Mouse (Mus musculus) hindbrain, embryonic 14.5 days (tissue): ENCODE measurements around the gene Rhox4e. TPM values are rescaled to one million over a fixed set of nuclear protein-coding genes. Genes with fewer than 3 reads are reported as not detected.
"Not testable (repeated sequence)": the region's sequence is repeated elsewhere in the genome, so short reads cannot be mapped to it uniquely, and the experiment has no call there.

Source experiments
- ATAC-seq: fragments of 200-750 bp; cut with Nextera tagmentation; 2 replicates; pipeline ENCODE4 v1.8.0; 2017; ENCODE audit warnings: moderate number of reproducible peaks, mild to moderate bottlenecking, moderate TSS enrichment, moderate library complexity; ENCODE audit not compliant: low FRiP score
- DNase-seq: peaks from one replicate; pipeline ENCODE4 v3.0.0-alpha.2; 2015; ENCODE audit warnings: low spot score
- H3K27ac ChIP-seq: fragments of 300-500 bp; sonication (generic); 2 replicates; pipeline ENCODE4 v1.5.1; 2014; ENCODE audit warnings: mild to moderate bottlenecking, moderate library complexity
- H3K27me3 ChIP-seq: fragments of 300-500 bp; sonication (generic); 2 replicates; pipeline ENCODE4 v1.6.1; 2014; ENCODE audit warnings: mild to moderate bottlenecking, low read length, mixed read lengths; ENCODE audit not compliant: control insufficient read depth, insufficient read depth
- H3K36me3 ChIP-seq: fragments of 300-500 bp; sonication (generic); replicated peaks from 2 replicates; pipeline ENCODE4 v1.6.1; 2014; ENCODE audit not compliant: control insufficient read depth, insufficient read depth
- H3K4me1 ChIP-seq: fragments of 300-500 bp; sonication (generic); replicated peaks from 2 replicates; pipeline ENCODE4 v1.6.1; 2014; ENCODE audit warnings: antibody characterized with exemption, low read length, mixed read lengths; ENCODE audit not compliant: control insufficient read depth, insufficient read depth
- H3K4me2 ChIP-seq: fragments of 300-500 bp; sonication (generic); replicated peaks from 2 replicates; pipeline ENCODE4 v1.6.1; 2014; ENCODE audit warnings: mild to moderate bottlenecking, moderate library complexity
- H3K4me3 ChIP-seq: fragments of 300-500 bp; sonication (generic); replicated peaks from 2 replicates; pipeline ENCODE4 v1.5.1; 2014; ENCODE audit warnings: mild to moderate bottlenecking, low read length
- H3K9ac ChIP-seq: fragments of 300-500 bp; sonication (generic); 2 replicates; pipeline ENCODE4 v1.6.1; 2014
- H3K9me3 ChIP-seq: fragments of 300-500 bp; sonication (generic); 2 replicates; pipeline ENCODE4 v1.6.1; 2016; ENCODE audit warnings: low read length; ENCODE audit not compliant: control insufficient read depth
- WGBS: fragments of 180-500 bp; shearing (Covaris S2); extraction: QIAGEN DNeasy Blood & Tissue Kit; methylation state at CpG from one replicate; pipeline ENCODE4 v1.1.7; 2014; 5-methylcytosine and 5-hydroxymethylcytosine counted together
- polyA plus RNA-seq: library from polyadenylated mRNA; unstranded; fragments of >200 nt; fragmentation: Nextera tagmentation; extraction: Ambion mirVana; gene quantifications from 2 replicates; pipeline ENCODE4 v1.2.1, GENCODE M21; 2014

Rhox4e gene
- not detected in 2 replicates for polyA plus RNA-seq

GRCm38 (mm10) chrX:37557112-37557511, at the start of gene Rhox4e:
Rhox4e (plus strand) TSS chrX:37557412.
- WGBS, result 99% methylated on average over 9 of the region's 18 CpGs
- ATAC-seq, H3K27ac ChIP-seq, H3K4me3 ChIP-seq, H3K36me3 ChIP-seq, H3K9ac ChIP-seq, H3K9me3 ChIP-seq, H3K4me1 ChIP-seq, H3K27me3 ChIP-seq, H3K4me2 ChIP-seq, DNase-seq: not testable (repeated sequence)

GRCm38 (mm10) chrX:37514059-37514458, 43.2 kb upstream of the Rhox4e start, which contains the start of gene Rhox4d:
Rhox4d (plus strand) TSS chrX:37514359.
- not testable (repeated sequence) for H3K9me3 ChIP-seq, H3K4me3 ChIP-seq, ATAC-seq, H3K27me3 ChIP-seq, H3K36me3 ChIP-seq, H3K27ac ChIP-seq, H3K9ac ChIP-seq, H3K4me1 ChIP-seq, DNase-seq, H3K4me2 ChIP-seq
- WGBS, result 96% methylated on average over 12 of the region's 18 CpGs

GRCm38 (mm10) chrX:37530152-37530551, 27.1 kb upstream of the Rhox4e start, which contains the start of gene Rhox2e:
Rhox2e (plus strand) TSS chrX:37530452.
- not testable (repeated sequence) for DNase-seq, H3K36me3 ChIP-seq, H3K4me2 ChIP-seq, H3K4me1 ChIP-seq, H3K27me3 ChIP-seq, ATAC-seq, H3K9ac ChIP-seq, H3K4me3 ChIP-seq, H3K27ac ChIP-seq, H3K9me3 ChIP-seq
- 89% methylated on average over 2 of the region's 8 CpGs for WGBS

GRCm38 (mm10) chrX:37541719-37542118, 15.5 kb upstream of the Rhox4e start, which contains the start of gene Rhox3e:
Rhox3e (plus strand) TSS chrX:37542019.
- H3K4me1 ChIP-seq, H3K27me3 ChIP-seq, H3K4me2 ChIP-seq, ATAC-seq, H3K27ac ChIP-seq, H3K4me3 ChIP-seq, DNase-seq, H3K36me3 ChIP-seq, H3K9ac ChIP-seq, H3K9me3 ChIP-seq: not testable (repeated sequence)
- WGBS, result no CpG with 5 or more reads among the region's 4 CpGs

GRCm38 (mm10) chrX:37571105-37571504, 13.9 kb downstream of the Rhox4e start, which contains the start of gene Rhox2f:
Rhox2f (plus strand) TSS chrX:37571405.
- not testable (repeated sequence) for H3K4me1 ChIP-seq, H3K9me3 ChIP-seq, H3K9ac ChIP-seq, H3K4me2 ChIP-seq, H3K27ac ChIP-seq, H3K4me3 ChIP-seq, H3K36me3 ChIP-seq, DNase-seq, ATAC-seq, H3K27me3 ChIP-seq
- WGBS, result 90% methylated on average over 6 of the region's 8 CpGs

GRCm38 (mm10) chrX:37572638-37573037, 15.4 kb downstream of the Rhox4e start:
- DNase-seq, H3K27me3 ChIP-seq, H3K4me1 ChIP-seq, H3K27ac ChIP-seq, H3K9ac ChIP-seq, H3K4me3 ChIP-seq, H3K4me2 ChIP-seq, H3K36me3 ChIP-seq, H3K9me3 ChIP-seq, ATAC-seq: not testable (repeated sequence)
- 63% methylated on average over 2 of the region's 2 CpGs for WGBS

GRCm38 (mm10) chrX:37580692-37581091, 23.5 kb downstream of the Rhox4e start, which contains the start of gene Rhox3f:
Rhox3f (plus strand) TSS chrX:37580992.
- not testable (repeated sequence) for H3K4me2 ChIP-seq, H3K4me3 ChIP-seq, H3K27me3 ChIP-seq, H3K4me1 ChIP-seq, H3K36me3 ChIP-seq, ATAC-seq, H3K27ac ChIP-seq, H3K9ac ChIP-seq, DNase-seq, H3K9me3 ChIP-seq

GRCm38 (mm10) chrX:37607604-37608003, 50.4 kb downstream of the Rhox4e start, which contains the start of gene Rhox4f:
Rhox4f (minus strand) TSS chrX:37607704.
- H3K4me3 ChIP-seq, H3K9me3 ChIP-seq, H3K27me3 ChIP-seq, ATAC-seq, DNase-seq, H3K4me1 ChIP-seq, H3K9ac ChIP-seq, H3K27ac ChIP-seq, H3K36me3 ChIP-seq, H3K4me2 ChIP-seq: not testable (repeated sequence)
- 94% methylated on average over 10 of the region's 19 CpGs for WGBS
